Mouse (Mus musculus) layer of hippocampus, adult 9-11 months (tissue): ENCODE results near the gene Olfr1362.

Source experiments
- DNase-seq: peaks from one replicate; pipeline ENCODE4 v3.0.0; 2022

Olfr1362 gene

GRCm38 (mm10) chr13:21613922-21614321 is at the start of gene Olfr1362:
TSS of gene Olfr1362 (minus strand) at chr13:21614022.
- DNase-seq: no peak

DNA sequence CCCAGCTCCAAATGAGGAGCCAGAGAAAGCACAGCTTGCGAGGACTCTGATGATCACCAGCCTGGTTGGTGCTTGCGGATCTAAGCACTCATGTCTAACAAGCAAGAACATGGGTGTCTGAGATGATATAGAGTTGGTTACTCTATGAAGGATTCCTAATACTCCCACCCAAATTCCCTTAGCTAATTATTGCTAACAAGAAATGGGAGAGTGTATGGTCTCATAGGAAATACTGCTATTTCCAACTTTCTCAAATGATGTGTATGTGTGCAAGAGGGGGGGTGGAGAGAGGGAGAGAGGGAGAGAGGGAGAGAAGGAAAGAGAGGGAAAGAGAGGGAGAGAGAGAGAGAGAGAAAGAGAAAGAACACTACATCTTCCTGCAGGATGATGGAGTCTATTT is 49.5 kb upstream of the Olfr1362 start, which contains the start of gene Olfr1361:
Gene Olfr1361, minus strand, starts transcription at position 101 of the 400 bp plus-strand sequence.
- no peak for DNase-seq

- DNase-seq: no peak
Measured at GRCm38 (mm10) chr13:21642418-21642817, 28.6 kb upstream of the Olfr1362 start, which contains the start of gene Olfr11. TSS of gene Olfr11 (minus strand) at chr13:21642518.

DNA sequence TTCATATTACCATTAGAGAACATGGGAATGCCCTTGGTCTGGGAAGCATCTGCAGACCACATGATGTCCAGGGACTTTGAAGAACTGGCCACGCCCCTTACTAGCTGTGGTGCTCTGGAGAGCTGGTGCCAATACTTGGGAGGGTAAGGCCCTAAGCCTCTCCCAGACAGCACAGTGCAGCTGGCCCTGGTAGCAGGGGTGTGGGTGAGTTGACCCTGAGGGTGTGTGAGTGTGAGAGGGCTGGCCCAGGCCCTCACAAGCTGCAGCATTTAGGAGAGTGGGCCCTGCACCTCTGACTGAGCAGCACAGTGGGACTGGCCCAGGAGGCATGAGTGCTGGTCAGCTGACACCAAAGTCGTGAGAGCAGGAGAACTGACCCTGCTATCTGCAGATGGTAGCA is 22.2 kb downstream of the Olfr1362 start:
- DNase-seq: no peak

DNA sequence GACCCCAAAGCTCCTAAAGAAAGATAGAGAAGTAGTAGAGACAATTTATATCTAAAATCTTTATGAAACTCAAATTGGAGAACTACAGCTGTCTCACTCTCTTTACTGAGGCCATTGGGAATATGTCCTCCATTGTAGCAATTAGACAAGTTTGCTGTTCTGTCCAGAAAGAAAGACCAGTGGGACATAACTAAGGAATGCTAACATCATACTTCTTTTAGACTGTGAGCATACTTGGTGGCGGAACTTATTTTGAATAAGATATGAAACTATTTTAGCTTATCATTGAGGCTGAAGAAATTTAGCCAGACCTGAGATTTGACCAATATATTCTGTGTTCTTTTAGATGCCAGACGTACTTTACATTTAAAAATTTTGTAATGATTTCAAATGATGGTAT is 32.2 kb downstream of the Olfr1362 start, which contains the start of gene Olfr1364:
Gene Olfr1364, minus strand, starts transcription at position 101 of the 400 bp plus-strand sequence.
- DNase-seq: no peak
